Mouse (Mus musculus) megakaryocyte, embryonic 14.5 days (primary cell): ENCODE measurements around the gene Vmn2r94. TPM values are rescaled to one million over a fixed set of nuclear protein-coding genes. Genes with fewer than 3 reads are reported as not detected.

ENCODE experiments used
- H3K27me3 ChIP-seq: replicated peaks from 2 replicates; pipeline ENCODE3; 2012; ENCODE audit warnings: inconsistent platforms
- H3K36me3 ChIP-seq: replicated peaks from 2 replicates; pipeline ENCODE3; 2012; ENCODE audit warnings: low read length, inconsistent platforms, mixed read lengths
- H3K4me1 ChIP-seq: 2 replicates; pipeline ENCODE4 v1.6.1; 2012; ENCODE audit warnings: inconsistent platforms
- H3K4me3 ChIP-seq: replicated peaks from 2 replicates; pipeline ENCODE3; 2012; ENCODE audit warnings: moderate library complexity, mild to moderate bottlenecking, inconsistent platforms
- H3K9me3 ChIP-seq: 2 replicates; pipeline ENCODE4 v1.6.1; 2012; ENCODE audit warnings: inconsistent platforms
- FLI1 ChIP-seq: IDR thresholded peaks from 2 replicates; pipeline ENCODE4 v1.6.1; 2012; ENCODE audit warnings: low read length, inconsistent platforms, mixed read lengths
- GATA1 ChIP-seq: IDR thresholded peaks from 3 replicates; pipeline ENCODE4 v1.6.1; 2012; ENCODE audit warnings: mixed read lengths, low read length, inconsistent platforms, borderline replicate concordance
- polyA plus RNA-seq: library from polyadenylated mRNA; stranded (reverse); fragments of >175 nt; gene quantifications from 2 replicates; pipeline ENCODE4 v1.2.3, GENCODE M21; 2012; ENCODE audit warnings: low replicate concordance; ENCODE audit not compliant: insufficient read depth

Gene Vmn2r94
- polyA plus RNA-seq = not detected in 2 replicates

DNA sequence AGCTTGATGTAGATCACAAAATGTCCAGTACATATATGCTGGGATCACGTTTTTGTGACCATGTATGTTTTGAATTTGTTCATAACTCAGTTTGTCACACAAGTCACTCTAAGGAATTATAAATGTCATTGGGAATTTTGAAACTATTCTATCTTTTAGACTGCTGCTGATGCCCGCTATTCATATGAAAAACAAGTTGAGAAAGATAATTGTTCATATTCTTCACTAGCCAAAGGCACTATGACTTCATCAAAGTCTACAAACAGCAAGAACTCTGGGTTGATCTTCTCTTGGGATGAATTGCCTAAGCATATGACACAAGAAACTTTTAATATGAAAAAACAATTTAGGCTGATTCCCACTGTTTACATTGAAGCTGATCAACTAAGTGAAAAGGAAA lies at the start of gene Vmn2r94:
Vmn2r94 (minus strand) TSS at position 101 of the 400 bp plus-strand sequence.
- TF ChIP-seq GATA1 = no peak
- TF ChIP-seq FLI1 = no peak
- 0 out of 2 replicates have a peak, but pooled peaks cover 4% of the 10 kb centered on the region for H3K9me3 ChIP-seq
- no peaks in the 10 kb centered on the region for H3K4me1 ChIP-seq
- H3K27me3 ChIP-seq = no peaks in the 10 kb centered on the region
- H3K36me3 ChIP-seq = no peaks in the 10 kb centered on the region
- no peak within 1 kb of the TSS for H3K4me3 ChIP-seq

DNA sequence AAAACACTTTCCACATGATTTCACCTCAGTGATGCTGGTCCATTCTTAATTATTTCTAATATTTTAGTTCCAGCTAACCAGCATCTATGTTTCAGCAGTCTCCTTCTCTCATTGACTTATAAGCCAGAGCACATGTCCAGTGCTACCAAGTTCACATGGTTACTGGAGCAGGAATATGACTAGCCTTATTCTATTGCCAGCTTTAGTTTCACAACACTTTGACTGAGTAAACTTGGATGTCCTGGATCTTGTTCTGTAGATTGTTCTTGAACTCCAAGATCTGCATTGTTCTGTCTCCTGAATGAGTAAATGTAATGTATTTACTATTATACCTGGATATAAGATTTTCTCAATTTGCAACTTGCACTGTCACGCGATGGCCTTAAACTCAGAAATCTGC lies 45.5 kb upstream of the Vmn2r94 start:
- TF ChIP-seq FLI1 (no peak), GATA1 (no peak)
- no peak overlapping the region for H3K4me3 ChIP-seq
- no peaks in the 10 kb centered on the region for H3K4me1 ChIP-seq

DNA sequence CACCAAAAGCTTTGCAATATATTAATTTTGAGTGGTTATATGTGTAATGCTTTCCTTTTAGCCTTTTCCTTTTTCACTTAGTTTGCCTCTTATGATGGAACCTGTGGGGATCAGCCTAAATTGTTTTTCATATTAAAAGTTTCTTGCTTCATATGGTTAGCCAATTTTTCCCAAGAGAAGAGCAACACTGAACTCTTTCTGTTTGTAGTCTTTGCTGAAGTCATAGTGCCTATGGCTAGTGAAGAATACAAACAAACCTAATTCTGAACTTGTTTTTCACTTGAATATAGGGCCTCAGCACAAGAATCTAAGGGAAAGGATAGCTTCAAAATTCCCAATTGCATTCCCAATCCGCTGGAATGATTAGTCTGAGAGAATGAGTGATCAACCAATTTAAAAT lies 20.2 kb upstream of the Vmn2r94 start, which contains the start of gene Vmn2r93:
Vmn2r93 (plus strand) TSS at position 301 of the 400 bp plus-strand sequence.
- Histone ChIP-seq H3K9me3 (no peaks in the 10 kb centered on the region), H3K4me1 (no peaks in the 10 kb centered on the region), H3K36me3 (no peaks in the 10 kb centered on the region), H3K4me3 (no peak within 1 kb of the TSS), H3K27me3 (no peaks in the 10 kb centered on the region)
- TF ChIP-seq GATA1 = no peak

More for the DNA sequence above, 45.5 kb upstream of the Vmn2r94 start:
- Histone ChIP-seq H3K36me3 (no peaks in the 10 kb centered on the region), H3K9me3 (no peaks in the 10 kb centered on the region), H3K27me3 (no peaks in the 10 kb centered on the region)

DNA sequence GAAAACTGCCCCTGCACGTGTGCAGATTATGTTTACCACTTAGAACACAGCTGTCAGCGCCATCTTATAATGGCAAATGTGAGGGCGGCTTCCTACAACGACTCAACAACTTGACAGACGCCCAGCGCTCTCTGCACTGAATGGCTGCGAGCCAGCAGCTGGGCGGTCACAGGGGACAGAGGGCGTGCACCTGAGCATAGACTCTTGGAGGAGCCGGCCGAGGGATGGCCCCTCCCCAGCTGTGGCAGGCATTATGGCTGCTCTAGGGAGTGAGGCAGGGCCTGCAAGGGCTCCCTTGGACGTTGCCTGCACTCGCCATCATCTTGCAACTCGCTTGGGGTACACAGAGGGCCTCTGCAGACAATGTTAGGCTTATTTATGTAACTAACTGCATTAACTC lies 40.6 kb downstream of the Vmn2r94 start:
- Histone ChIP-seq H3K36me3 (no peaks in the 10 kb centered on the region), H3K4me1 (no peaks in the 10 kb centered on the region), H3K4me3 (no peak overlapping the region), H3K9me3 (peaks cover 10% of the 10 kb centered on the region; the same call in 1 of the 2 replicates), H3K27me3 (no peaks in the 10 kb centered on the region)
- TF ChIP-seq GATA1 = no peak
- TF ChIP-seq FLI1 = no peak

DNA sequence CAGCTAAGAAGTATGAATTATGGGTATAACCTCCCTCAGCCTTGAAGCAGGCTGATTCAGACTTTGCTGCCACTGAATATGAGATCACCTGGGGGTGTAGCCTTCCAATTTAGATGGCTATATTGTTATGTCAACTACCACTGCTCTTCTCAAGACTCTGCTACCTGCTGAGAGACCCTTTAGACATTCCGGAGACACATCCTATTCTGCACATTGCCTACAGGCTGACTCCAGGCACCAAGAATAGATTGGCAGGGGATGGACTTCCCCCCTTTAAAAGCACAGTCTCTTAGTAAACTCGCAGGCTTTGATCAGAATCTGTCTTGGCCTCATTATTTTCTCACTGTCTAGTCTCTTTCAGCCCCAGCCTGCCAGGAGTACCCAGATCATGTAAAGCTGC lies 45.6 kb downstream of the Vmn2r94 start:
- TF ChIP-seq GATA1 (no peak), FLI1 (no peak)
- Histone ChIP-seq H3K4me1 (no peaks in the 10 kb centered on the region), H3K4me3 (no peak overlapping the region), H3K9me3 (peaks cover 5% of the 10 kb centered on the region; the same call in 1 of the 2 replicates), H3K36me3 (no peaks in the 10 kb centered on the region), H3K27me3 (no peaks in the 10 kb centered on the region)

DNA sequence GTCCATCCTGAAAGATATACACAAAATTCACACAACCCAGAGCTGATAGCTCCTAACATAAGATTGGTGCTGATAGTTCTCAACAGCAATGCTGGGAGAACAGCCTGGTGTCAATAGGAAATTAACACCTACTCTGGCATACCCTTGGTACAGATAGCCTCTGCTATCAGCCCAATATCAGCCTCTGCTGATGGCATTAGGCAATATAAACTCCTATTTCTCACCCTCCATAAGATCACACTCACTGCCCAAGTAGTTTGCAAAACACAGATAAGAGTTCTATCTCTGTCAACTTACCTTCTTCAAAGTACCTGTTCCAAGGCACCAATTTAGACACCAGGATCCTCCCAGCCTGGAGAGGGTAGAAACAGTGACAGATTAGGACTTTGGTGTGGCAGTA lies 56.3 kb downstream of the Vmn2r94 start:
- H3K4me1 ChIP-seq = no peaks in the 10 kb centered on the region
- no peak for TF ChIP-seq FLI1
- TF ChIP-seq GATA1 = no peak
- no peak overlapping the region for H3K4me3 ChIP-seq

More for the DNA sequence above, 56.3 kb downstream of the Vmn2r94 start:
- Histone ChIP-seq H3K36me3 (no peaks in the 10 kb centered on the region), H3K9me3 (peaks cover 18% of the 10 kb centered on the region), H3K27me3 (no peaks in the 10 kb centered on the region)

Other genes with a start within 250 kb of the Vmn2r94 start
- not detected in 2 replicates for gene Vmn2r124, start 228.3 kb downstream of the Vmn2r94 start, polyA plus RNA-seq
- not detected in 2 replicates for gene Vmn2r91, start 192.7 kb downstream of the Vmn2r94 start, polyA plus RNA-seq
- gene Vmn2r92, start 125.9 kb downstream of the Vmn2r94 start, polyA plus RNA-seq = not detected in 2 replicates
- gene Vmn2r93, start 20.3 kb upstream of the Vmn2r94 start, polyA plus RNA-seq = not detected in 2 replicates
- 0.29 TPM in 1 of 2 replicates, not detected in the other for gene Vmn2r95, start 146.3 kb upstream of the Vmn2r94 start, polyA plus RNA-seq